Mouse (Mus musculus) megakaryocyte, embryonic 14.5 days (primary cell): ENCODE data around the gene Tmem222.

Experiments used
- FLI1 ChIP-seq: IDR thresholded peaks from 2 replicates; pipeline ENCODE4 v1.6.1; 2012; ENCODE audit warnings: low read length, inconsistent platforms, mixed read lengths
- GATA1 ChIP-seq: IDR thresholded peaks from 3 replicates; pipeline ENCODE4 v1.6.1; 2012; ENCODE audit warnings: mixed read lengths, low read length, inconsistent platforms, borderline replicate concordance

GRCm38 (mm10) chr4:133294084-133294483, 16.5 kb upstream of the Tmem222 start:
- TF ChIP-seq GATA1, result no peak
- TF ChIP-seq FLI1, result no peak
